Mouse (Mus musculus): Measurements from ENCODE around the gene Hdac7. TPM values are rescaled to one million over a fixed set of nuclear protein-coding genes. Genes with fewer than 3 reads are reported as not detected.

Hdac7 gene
- polyA plus RNA-seq, 1 experiment from 2014 or later, result 5.7 TPM

- 0 out of 2 replicates have a peak overlapping the region, but pooled peaks have one; percentile 6 for H3K27ac ChIP-seq (replicated peaks)
- no peaks in the 10 kb centered on the region for H3K9me3 ChIP-seq (replicated peaks)
- WGBS (ENCODE audit: insufficient replicate concordance), result 75% methylated on average over 1 of the region's 1 CpGs
- no peaks in the 10 kb centered on the region for H3K36me3 ChIP-seq (replicated peaks)
- no peaks in the 10 kb centered on the region for H3K27me3 ChIP-seq
- peaks cover 86% of the 10 kb centered on the region for H3K4me1 ChIP-seq (replicated peaks)
- ATAC-seq (ENCODE audit: insufficient read depth), result no peak
- H3K4me3 ChIP-seq (replicated peaks), result no peak overlapping the region
- H3K9ac ChIP-seq, result no peak overlapping the region
- H3K4me2 ChIP-seq, result no peak overlapping the region
Measured at GRCm38 (mm10) chr15:97840781-97841180, 3.5 kb downstream of the Hdac7 start.

GRCm38 (mm10) chr15:97839991-97840455, 4.3 kb downstream of the Hdac7 start:
- H3K9ac ChIP-seq, result no peak overlapping the region
- WGBS (ENCODE audit: insufficient replicate concordance), result 52% methylated on average over 3 of the region's 3 CpGs

GRCm38 (mm10) chr15:97839473-97839872, 4.8 kb downstream of the Hdac7 start:
- H3K4me2 ChIP-seq, result no peak overlapping the region
- H3K27ac ChIP-seq (replicated peaks), result peak overlapping the region; percentile 6; the same call in 1 of the 2 replicates
- no peaks in the 10 kb centered on the region for H3K9me3 ChIP-seq (replicated peaks)
- H3K4me3 ChIP-seq (replicated peaks), result no peak overlapping the region
- no peaks in the 10 kb centered on the region for H3K27me3 ChIP-seq
- H3K4me1 ChIP-seq (replicated peaks), result peaks cover 73% of the 10 kb centered on the region
- no peaks in the 10 kb centered on the region for H3K36me3 ChIP-seq (replicated peaks)
- no peak for ATAC-seq (ENCODE audit: insufficient read depth)
- WGBS (ENCODE audit: insufficient replicate concordance), result 77% methylated on average over 4 of the region's 4 CpGs
- H3K9ac ChIP-seq, result no peak overlapping the region

More at GRCm38 (mm10) chr15:97839991-97840455, 4.3 kb downstream of the Hdac7 start:
- Histone ChIP-seq H3K27ac (replicated peaks) (0 out of 2 replicates have a peak overlapping the region, but pooled peaks have one; percentile 6), H3K4me1 (replicated peaks) (peaks cover 78% of the 10 kb centered on the region), H3K4me3 (replicated peaks) (no peak overlapping the region), H3K4me2 (no peak overlapping the region), H3K36me3 (replicated peaks) (no peaks in the 10 kb centered on the region), H3K27me3 (no peaks in the 10 kb centered on the region), H3K9me3 (replicated peaks) (no peaks in the 10 kb centered on the region)
- no peak for ATAC-seq (ENCODE audit: insufficient read depth)

GRCm38 (mm10) chr15:97839012-97839411, 5.3 kb downstream of the Hdac7 start:
- Histone ChIP-seq H3K9ac (no peak overlapping the region), H3K9me3 (replicated peaks) (no peaks in the 10 kb centered on the region), H3K4me2 (no peak overlapping the region), H3K27ac (replicated peaks) (no peak overlapping the region), H3K36me3 (replicated peaks) (no peaks in the 10 kb centered on the region), H3K4me1 (replicated peaks) (peaks cover 68% of the 10 kb centered on the region), H3K4me3 (replicated peaks) (no peak overlapping the region), H3K27me3 (no peaks in the 10 kb centered on the region)
- no peak for ATAC-seq (ENCODE audit: insufficient read depth)
- 65% methylated on average over 2 of the region's 2 CpGs for WGBS (ENCODE audit: insufficient replicate concordance)

GRCm38 (mm10) chr15:97838395-97838794, 5.9 kb downstream of the Hdac7 start:
- Histone ChIP-seq H3K27me3 (peaks cover 6% of the 10 kb centered on the region; the same call in 1 of the 2 replicates), H3K27ac (replicated peaks) (no peak overlapping the region), H3K9me3 (replicated peaks) (no peaks in the 10 kb centered on the region), H3K9ac (no peak overlapping the region), H3K36me3 (replicated peaks) (no peaks in the 10 kb centered on the region), H3K4me2 (no peak overlapping the region), H3K4me3 (replicated peaks) (no peak overlapping the region), H3K4me1 (replicated peaks) (peaks cover 64% of the 10 kb centered on the region)
- WGBS (ENCODE audit: insufficient replicate concordance), result 58% methylated on average over 4 of the region's 4 CpGs
- ATAC-seq (ENCODE audit: insufficient read depth), result no peak

GRCm38 (mm10) chr15:97837491-97838061, 6.7 kb downstream of the Hdac7 start:
- H3K4me2 ChIP-seq, result no peak overlapping the region
- no peaks in the 10 kb centered on the region for H3K9me3 ChIP-seq (replicated peaks)
- H3K9ac ChIP-seq, result no peak overlapping the region
- no peak overlapping the region for H3K27ac ChIP-seq (replicated peaks)
- WGBS (ENCODE audit: insufficient replicate concordance), result 24% methylated on average over 8 of the region's 8 CpGs
- peaks cover 64% of the 10 kb centered on the region for H3K4me1 ChIP-seq (replicated peaks)
- H3K36me3 ChIP-seq (replicated peaks), result no peaks in the 10 kb centered on the region
- ATAC-seq (ENCODE audit: insufficient read depth), result no peak
- H3K4me3 ChIP-seq (replicated peaks), result no peak overlapping the region
- peaks cover 14% of the 10 kb centered on the region for H3K27me3 ChIP-seq

GRCm38 (mm10) chr15:97836894-97837247, 7.4 kb downstream of the Hdac7 start:
- Histone ChIP-seq H3K4me3 (replicated peaks) (no peak overlapping the region), H3K4me1 (replicated peaks) (peaks cover 64% of the 10 kb centered on the region), H3K9me3 (replicated peaks) (no peaks in the 10 kb centered on the region), H3K9ac (no peak overlapping the region), H3K4me2 (no peak overlapping the region), H3K27me3 (peaks cover 21% of the 10 kb centered on the region), H3K27ac (replicated peaks) (no peak overlapping the region), H3K36me3 (replicated peaks) (no peaks in the 10 kb centered on the region)
- no peak for ATAC-seq (ENCODE audit: insufficient read depth)
- WGBS (ENCODE audit: insufficient replicate concordance), result 43% methylated on average over 8 of the region's 8 CpGs

GRCm38 (mm10) chr15:97836153-97836893, 8.0 kb downstream of the Hdac7 start:
- H3K9me3 ChIP-seq (replicated peaks), result no peaks in the 10 kb centered on the region
- no peaks in the 10 kb centered on the region for H3K36me3 ChIP-seq (replicated peaks)
- H3K27ac ChIP-seq (replicated peaks), result no peak overlapping the region
- WGBS (ENCODE audit: insufficient replicate concordance), result 56% methylated on average over 17 of the region's 17 CpGs
- no peak overlapping the region for H3K9ac ChIP-seq
- H3K4me2 ChIP-seq, result no peak overlapping the region
- ATAC-seq (ENCODE audit: insufficient read depth), result no peak
- H3K4me1 ChIP-seq (replicated peaks), result peaks cover 64% of the 10 kb centered on the region
- no peak overlapping the region for H3K4me3 ChIP-seq (replicated peaks)
- H3K27me3 ChIP-seq, result peaks cover 26% of the 10 kb centered on the region

- ATAC-seq (ENCODE audit: insufficient read depth), result no peak
- Histone ChIP-seq H3K9ac (no peak overlapping the region), H3K4me2 (0 out of 2 replicates have a peak overlapping the region, but pooled peaks have one; percentile 93), H3K27me3 (peaks cover 53% of the 10 kb centered on the region), H3K9me3 (replicated peaks) (no peaks in the 10 kb centered on the region), H3K4me3 (replicated peaks) (no peak overlapping the region), H3K27ac (replicated peaks) (0 out of 2 replicates have a peak overlapping the region, but pooled peaks have one; percentile 71), H3K4me1 (replicated peaks) (peaks cover 69% of the 10 kb centered on the region), H3K36me3 (replicated peaks) (no peaks in the 10 kb centered on the region)
- WGBS (ENCODE audit: insufficient replicate concordance), result 38% methylated on average over 9 of the region's 9 CpGs
Measured at GRCm38 (mm10) chr15:97832764-97833479, 11.4 kb downstream of the Hdac7 start.

- Histone ChIP-seq H3K27me3 (peaks cover 53% of the 10 kb centered on the region), H3K36me3 (replicated peaks) (no peaks in the 10 kb centered on the region), H3K4me1 (replicated peaks) (peaks cover 66% of the 10 kb centered on the region), H3K27ac (replicated peaks) (peak overlapping the region; percentile 71), H3K4me3 (replicated peaks) (peak overlapping the region; percentile 69), H3K4me2 (peak overlapping the region; percentile 93), H3K9ac (no peak overlapping the region), H3K9me3 (replicated peaks) (no peaks in the 10 kb centered on the region)
- ATAC-seq (ENCODE audit: insufficient read depth), result peak; percentile 3; the same call in 1 of the 2 replicates
- WGBS (ENCODE audit: insufficient replicate concordance), result 17% methylated on average over 10 of the region's 10 CpGs
Measured at GRCm38 (mm10) chr15:97831987-97832640, 12.2 kb downstream of the Hdac7 start.
